Mouse (Mus musculus): ENCODE measurements around the gene Zfp618.

DNA sequence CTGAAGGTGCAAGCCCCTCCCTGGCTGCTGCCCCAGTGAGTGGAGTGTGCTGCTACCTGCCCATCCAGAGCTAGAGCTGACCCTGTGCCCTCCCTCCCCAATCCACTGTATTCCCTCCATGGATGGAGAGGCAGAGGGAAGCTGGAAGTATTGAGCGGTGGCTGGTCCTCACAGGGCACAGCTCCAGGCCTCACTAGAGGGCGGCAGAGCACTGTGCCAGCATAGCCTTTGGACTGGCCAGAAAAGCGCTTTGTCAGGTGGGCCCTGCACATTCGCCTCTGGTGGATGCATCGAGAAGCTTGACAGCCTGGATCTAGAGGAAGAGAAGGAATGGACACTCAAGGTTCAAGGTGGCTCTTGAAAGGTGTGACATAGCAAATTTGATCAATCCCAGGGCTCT, 216.2 kb downstream of the Zfp618 start:
- TF ChIP-seq CTCF (IDR thresholded peaks at IDR 0.05; ENCODE audit: extremely low read depth, insufficient read length, insufficient replicate concordance, low read depth, low read length) (peak; percentile 52; the same call in 1 of the 2 replicates), POLR2A (IDR thresholded peaks at IDR 0.05; ENCODE audit: low read depth, low read length) (no peak)

Measured in small intestine, adult 2 months (tissue).